Mouse (Mus musculus) hindbrain, embryonic 16.5 days (tissue): Measurements from ENCODE around the gene Gm26661. TPM values are rescaled to one million over a fixed set of nuclear protein-coding genes. Genes with fewer than 3 reads are reported as not detected.

Experiments
- ATAC-seq: fragments of 200-750 bp; cut with Nextera tagmentation; 2 replicates; pipeline ENCODE4 v1.8.0; 2017; ENCODE audit warnings: moderate TSS enrichment, moderate library complexity
- H3K27ac ChIP-seq: fragments of 300-500 bp; sonication (generic); 2 replicates; pipeline ENCODE4 v1.5.1; 2014; ENCODE audit warnings: low read depth, mild to moderate bottlenecking, control low read depth, low read length, moderate library complexity
- H3K27me3 ChIP-seq: fragments of 300-500 bp; sonication (generic); replicated peaks from 2 replicates; pipeline ENCODE4 v1.6.1; 2014; ENCODE audit warnings: low read length; ENCODE audit not compliant: control insufficient read depth, insufficient read depth
- H3K36me3 ChIP-seq: fragments of 300-500 bp; sonication (generic); 2 replicates; pipeline ENCODE4 v1.6.1; 2014; ENCODE audit warnings: mild to moderate bottlenecking, low read length, moderate library complexity, mixed read lengths; ENCODE audit not compliant: control insufficient read depth, insufficient read depth
- H3K4me1 ChIP-seq: fragments of 300-500 bp; sonication (generic); 2 replicates; pipeline ENCODE4 v1.6.1; 2014; ENCODE audit warnings: low read depth, low read length; ENCODE audit not compliant: control insufficient read depth, insufficient read depth
- H3K4me2 ChIP-seq: fragments of 300-500 bp; sonication (generic); 2 replicates; pipeline ENCODE4 v1.6.1; 2014; ENCODE audit warnings: mild to moderate bottlenecking, low read length, control low read depth, moderate library complexity
- H3K4me3 ChIP-seq: fragments of 300-500 bp; sonication (generic); 2 replicates; pipeline ENCODE4 v1.5.1; 2014; ENCODE audit warnings: mild to moderate bottlenecking, low read length, control low read depth, moderate library complexity
- H3K9ac ChIP-seq: fragments of 300-500 bp; sonication (generic); 2 replicates; pipeline ENCODE4 v1.6.1; 2014; ENCODE audit warnings: low read depth, mild to moderate bottlenecking, control low read depth, low read length, moderate library complexity
- H3K9me3 ChIP-seq: fragments of 300-500 bp; sonication (generic); 2 replicates; pipeline ENCODE4 v1.6.1; 2014; ENCODE audit warnings: mild to moderate bottlenecking, low read length, moderate library complexity; ENCODE audit not compliant: control insufficient read depth
- WGBS: fragments of 180-500 bp; shearing (Covaris S2); extraction: QIAGEN DNeasy Blood & Tissue Kit; methylation state at CpG from one replicate; pipeline ENCODE4 v1.1.7; 2014; 5-methylcytosine and 5-hydroxymethylcytosine counted together
- polyA plus RNA-seq: library from polyadenylated mRNA; unstranded; fragments of >200 nt; fragmentation: Nextera tagmentation; extraction: Ambion mirVana; gene quantifications from 2 replicates; pipeline ENCODE4 v1.2.1, GENCODE M21; 2015

Gene Gm26661
- polyA plus RNA-seq, 1 experiment from 2014 or later: 0.38 TPM

DNA sequence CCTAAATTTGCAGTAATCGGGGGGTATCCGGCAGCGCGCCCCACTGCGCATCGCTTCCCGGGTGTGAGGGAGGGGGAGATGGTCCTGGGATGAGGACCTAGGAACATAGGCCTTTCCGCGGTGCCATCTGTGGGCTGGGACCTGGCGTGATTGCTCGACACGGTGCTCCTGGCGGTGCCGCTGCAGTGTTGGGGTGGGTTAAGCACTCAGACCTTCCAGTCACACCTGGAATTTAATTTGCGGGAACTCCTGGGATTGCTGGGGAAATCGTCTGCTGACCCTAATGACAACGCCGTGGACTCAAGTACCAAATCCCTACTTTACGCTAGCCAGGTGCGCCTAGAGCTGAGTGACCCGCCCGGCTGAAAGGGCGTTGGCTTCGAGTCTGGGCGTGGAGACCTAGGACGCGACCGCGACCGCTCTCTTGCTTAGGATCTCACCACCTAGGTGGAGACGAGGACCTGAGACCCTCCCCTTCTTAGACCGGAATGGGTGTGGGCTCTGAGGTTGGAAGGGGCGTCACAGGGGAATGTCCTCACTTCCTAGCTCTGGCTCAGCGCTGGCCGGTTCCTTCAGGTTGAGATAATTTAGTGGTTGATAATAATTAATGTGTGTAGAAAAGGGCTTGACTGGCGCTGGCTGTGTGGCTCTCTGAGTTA lies 27.2 kb downstream of the Gm26661 start:
- Histone ChIP-seq H3K36me3 (no peaks in the 10 kb centered on the region), H3K4me3 (peak overlapping the region; percentile 75), H3K27me3 (no peaks in the 10 kb centered on the region), H3K9me3 (no peaks in the 10 kb centered on the region), H3K9ac (peak overlapping the region; percentile 84), H3K4me1 (peaks cover 31% of the 10 kb centered on the region), H3K4me2 (peak overlapping the region; percentile 83), H3K27ac (peak overlapping the region; percentile 83)
- peak; percentile 44 for ATAC-seq
- WGBS: 1% methylated on average over 36 of the region's 36 CpGs

GRCm38 (mm10) chr14:7819446-7819845 lies 28.1 kb downstream of the Gm26661 start:
- Histone ChIP-seq H3K9me3 (no peaks in the 10 kb centered on the region), H3K4me1 (peaks cover 31% of the 10 kb centered on the region), H3K36me3 (no peaks in the 10 kb centered on the region), H3K27ac (no peak overlapping the region), H3K9ac (peak overlapping the region; percentile 84), H3K4me2 (peak overlapping the region; percentile 83), H3K27me3 (no peaks in the 10 kb centered on the region), H3K4me3 (peak overlapping the region; percentile 75)
- WGBS: 75% methylated on average over 5 of the region's 5 CpGs
- ATAC-seq: no peak

DNA sequence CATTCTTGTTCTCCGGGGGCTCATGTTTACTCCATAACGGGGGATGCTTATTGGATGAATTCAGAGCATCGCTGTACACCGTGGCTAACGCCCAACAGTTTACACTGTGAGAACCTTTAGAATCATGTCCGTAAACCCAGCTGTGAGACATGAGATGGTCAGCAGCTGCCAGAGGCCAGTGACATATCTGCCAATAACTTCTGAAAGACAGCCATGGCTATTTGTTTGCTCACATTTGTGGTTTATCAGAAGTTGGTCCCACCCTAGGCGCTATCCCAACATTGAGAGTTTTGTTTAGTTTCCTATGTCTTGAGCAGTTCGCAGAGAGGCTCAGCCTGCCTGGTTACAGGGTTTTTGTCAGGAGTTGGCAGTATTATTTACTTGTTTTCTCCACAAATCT lies 30.0 kb downstream of the Gm26661 start:
- Histone ChIP-seq H3K27me3 (no peaks in the 10 kb centered on the region), H3K36me3 (no peaks in the 10 kb centered on the region), H3K9me3 (no peaks in the 10 kb centered on the region), H3K27ac (no peak overlapping the region), H3K9ac (no peak overlapping the region), H3K4me1 (peaks cover 42% of the 10 kb centered on the region), H3K4me3 (no peak overlapping the region), H3K4me2 (peak overlapping the region; percentile 83)
- no peak for ATAC-seq
- 60% methylated on average over 8 of the region's 8 CpGs for WGBS

DNA sequence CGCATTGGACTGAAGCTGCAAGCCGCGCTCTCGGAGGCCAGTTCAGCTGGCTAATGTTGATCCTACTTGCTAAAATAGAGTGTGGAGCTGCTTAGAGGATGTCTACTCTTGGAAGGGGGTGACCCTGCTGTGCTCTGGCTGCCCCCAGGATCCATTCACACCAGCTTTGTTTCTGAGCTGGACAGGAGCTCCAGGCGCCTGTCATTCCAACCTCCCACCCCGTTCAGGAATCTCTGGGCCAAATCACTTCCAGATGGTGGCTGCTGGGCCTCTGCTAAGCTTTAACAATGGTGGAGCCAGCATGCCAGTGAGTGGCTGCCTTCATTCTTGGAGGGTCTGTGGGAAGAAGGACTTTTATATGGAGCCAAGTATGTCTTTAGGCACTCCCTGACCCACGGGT lies 31.3 kb downstream of the Gm26661 start:
- H3K36me3 ChIP-seq: no peaks in the 10 kb centered on the region
- H3K4me2 ChIP-seq: no peak overlapping the region
- H3K9ac ChIP-seq: no peak overlapping the region
- no peak for ATAC-seq
- no peak overlapping the region for H3K27ac ChIP-seq
- H3K4me1 ChIP-seq: peaks cover 43% of the 10 kb centered on the region
- 60% methylated on average over 7 of the region's 7 CpGs for WGBS
- H3K4me3 ChIP-seq: no peak overlapping the region
- H3K9me3 ChIP-seq: no peaks in the 10 kb centered on the region
- no peaks in the 10 kb centered on the region for H3K27me3 ChIP-seq

DNA sequence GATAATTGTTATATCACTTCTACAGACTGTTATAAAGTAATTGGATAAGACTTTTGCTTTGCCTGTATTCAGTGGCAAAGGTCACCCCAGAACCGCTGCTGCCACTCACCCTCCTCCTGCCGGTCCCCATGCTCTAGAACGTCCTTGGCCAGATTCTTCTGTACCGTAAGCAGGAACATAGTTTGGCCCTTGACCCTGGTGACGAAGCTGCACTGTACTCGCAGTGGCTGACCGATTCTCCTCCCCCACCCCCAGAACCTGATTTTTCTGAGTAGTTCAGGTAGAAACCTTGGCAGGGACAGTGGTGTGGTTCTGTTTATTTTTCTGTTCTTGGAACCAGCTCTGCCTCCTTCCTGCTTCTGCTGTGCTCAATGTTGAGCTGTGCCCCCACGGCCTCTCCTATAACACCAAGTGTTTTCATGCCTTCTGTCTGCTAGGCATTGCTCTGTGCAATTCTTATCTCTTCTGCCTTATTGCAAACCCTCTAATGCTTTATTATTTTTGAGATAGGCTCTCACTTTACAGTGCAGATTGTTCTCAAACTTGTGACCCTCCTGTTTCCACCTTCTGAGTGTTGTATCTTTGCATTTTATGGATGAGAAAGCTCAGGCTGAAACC lies 33.4 kb downstream of the Gm26661 start:
- no peak overlapping the region for H3K4me2 ChIP-seq
- ATAC-seq: no peak
- H3K9me3 ChIP-seq: no peaks in the 10 kb centered on the region
- no peaks in the 10 kb centered on the region for H3K36me3 ChIP-seq
- H3K27ac ChIP-seq: no peak overlapping the region
- H3K4me1 ChIP-seq: peaks cover 34% of the 10 kb centered on the region
- 84% methylated on average over 8 of the region's 8 CpGs for WGBS
- no peaks in the 10 kb centered on the region for H3K27me3 ChIP-seq
- no peak overlapping the region for H3K4me3 ChIP-seq
- no peak overlapping the region for H3K9ac ChIP-seq

- peak; percentile 66 for ATAC-seq
- Histone ChIP-seq H3K4me2 (peak overlapping the region; percentile 4; the same call in 1 of the 2 replicates), H3K9me3 (no peaks in the 10 kb centered on the region), H3K4me1 (peaks cover 19% of the 10 kb centered on the region), H3K27me3 (no peaks in the 10 kb centered on the region), H3K36me3 (no peaks in the 10 kb centered on the region), H3K27ac (peak overlapping the region; percentile 57), H3K4me3 (no peak overlapping the region), H3K9ac (peak overlapping the region; percentile 3; the same call in 1 of the 2 replicates)
- 29% methylated on average over 10 of the region's 10 CpGs for WGBS
Observed at GRCm38 (mm10) chr14:7826151-7826937, 35.0 kb downstream of the Gm26661 start.

- H3K4me1 ChIP-seq: peaks cover 12% of the 10 kb centered on the region
Observed at GRCm38 (mm10) chr14:7829181-7829580, 37.8 kb downstream of the Gm26661 start.

DNA sequence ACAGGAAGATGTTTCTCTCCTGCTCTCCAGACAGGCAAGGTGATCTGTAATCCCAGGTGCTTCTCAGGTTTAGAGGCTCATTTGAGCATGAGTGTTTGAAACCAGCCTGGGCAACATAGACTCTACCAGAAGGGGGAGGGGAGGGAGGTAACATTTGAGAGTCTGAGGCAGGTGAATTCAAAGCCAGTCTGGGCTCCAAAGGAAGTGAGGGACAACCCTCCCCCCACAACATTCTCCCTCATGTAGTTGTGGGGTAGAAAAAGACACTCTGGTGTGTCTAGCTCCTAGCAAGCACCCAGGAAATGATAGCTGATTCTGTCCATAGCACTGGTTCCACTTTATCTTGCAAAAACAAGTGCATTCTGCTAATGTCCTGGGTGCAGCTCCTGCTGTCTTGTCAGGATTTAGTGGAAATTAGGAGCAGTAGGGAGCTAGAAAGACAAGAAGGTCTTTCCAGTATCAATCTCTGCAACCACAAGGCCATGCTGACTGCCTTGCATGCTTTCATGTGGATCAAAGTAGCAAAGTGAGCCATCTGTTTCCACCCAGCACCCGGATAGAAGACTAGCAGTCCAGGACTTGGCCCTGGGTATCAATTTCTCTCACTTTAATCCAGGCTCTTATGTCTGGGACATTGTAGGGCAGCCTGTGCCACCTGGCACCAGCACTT lies 40.5 kb downstream of the Gm26661 start:
- Histone ChIP-seq H3K27ac (no peak overlapping the region), H3K9me3 (no peaks in the 10 kb centered on the region), H3K27me3 (no peaks in the 10 kb centered on the region), H3K4me2 (no peak overlapping the region), H3K9ac (no peak overlapping the region), H3K36me3 (no peaks in the 10 kb centered on the region), H3K4me3 (no peak overlapping the region), H3K4me1 (no peaks in the 10 kb centered on the region)
- ATAC-seq: peak; percentile 31; the same call in 1 of the 2 replicates
- 50% methylated on average over 1 of the region's 1 CpGs for WGBS

More at GRCm38 (mm10) chr14:7829181-7829580, 37.8 kb downstream of the Gm26661 start:
- no peak overlapping the region for H3K27ac ChIP-seq
- 83% methylated on average over 2 of the region's 2 CpGs for WGBS
- no peak overlapping the region for H3K9ac ChIP-seq
- no peaks in the 10 kb centered on the region for H3K36me3 ChIP-seq
- ATAC-seq: no peak
- H3K4me2 ChIP-seq: no peak overlapping the region
- no peaks in the 10 kb centered on the region for H3K27me3 ChIP-seq
- no peaks in the 10 kb centered on the region for H3K9me3 ChIP-seq
- no peak overlapping the region for H3K4me3 ChIP-seq

DNA sequence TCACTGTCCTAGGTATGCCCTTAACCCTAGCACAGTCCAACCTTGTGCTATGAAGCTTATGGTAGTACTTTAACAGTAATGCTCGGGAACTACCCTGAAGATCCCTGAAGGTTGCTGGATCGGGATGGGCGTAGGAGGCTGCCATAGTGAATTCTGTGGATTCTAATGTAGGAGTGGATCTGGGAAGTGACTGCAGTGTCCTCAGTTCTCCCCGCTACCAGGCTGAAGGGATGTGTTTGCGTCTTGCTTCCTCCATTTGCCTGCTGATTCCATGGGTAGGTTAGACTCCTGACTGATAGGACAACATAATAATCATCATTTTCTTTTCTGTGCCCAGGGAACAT lies 41.0 kb downstream of the Gm26661 start:
- no peaks in the 10 kb centered on the region for H3K4me1 ChIP-seq
- no peak for ATAC-seq
- H3K27ac ChIP-seq: no peak overlapping the region
- no peak overlapping the region for H3K4me2 ChIP-seq
- H3K4me3 ChIP-seq: no peak overlapping the region
- 93% methylated on average over 5 of the region's 5 CpGs for WGBS
- no peaks in the 10 kb centered on the region for H3K27me3 ChIP-seq
- H3K9ac ChIP-seq: no peak overlapping the region
- no peaks in the 10 kb centered on the region for H3K9me3 ChIP-seq
- no peaks in the 10 kb centered on the region for H3K36me3 ChIP-seq
